Mouse (Mus musculus) kidney, postnatal 4 days (tissue): ENCODE data around the gene Gm21477.
"Not testable (repeated sequence)": the region's sequence is repeated elsewhere in the genome, so short reads cannot be mapped to it uniquely, and the experiment has no call there.

Experiments used
- DNase-seq, 2 experiments: peaks; one replicate each; pipeline ENCODE4 v3.0.0; 2021; ENCODE audit warnings: mixed read lengths in 2 of 2

Gm21477 gene

DNA sequence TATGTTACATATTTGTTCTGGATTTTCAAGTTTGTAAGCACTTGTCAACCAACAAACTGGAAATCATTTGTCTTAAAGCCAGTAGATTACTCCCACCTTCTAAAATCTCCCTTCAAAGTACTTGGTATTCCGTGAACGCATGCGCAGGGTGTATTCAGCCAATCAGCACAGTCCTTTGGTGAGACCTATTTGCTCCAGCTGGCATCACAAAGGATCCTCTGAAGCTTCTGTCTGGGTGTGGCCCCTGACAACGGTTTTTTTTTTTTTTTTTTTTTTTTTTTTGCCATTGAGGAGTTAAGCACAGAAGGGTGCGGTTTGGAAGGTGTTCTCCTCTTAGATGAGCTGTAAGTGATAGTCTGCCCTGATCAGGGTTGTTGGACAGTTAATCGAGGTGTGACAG is at the start of gene Gm21477:
Gene Gm21477, plus strand, starts transcription at position 301 of the 400 bp plus-strand sequence.
- DNase-seq, result not testable (repeated sequence)
